Mouse (Mus musculus) small intestine, adult 2 months (tissue): ENCODE measurements around the gene 2310057N15Rik. TPM values are rescaled to one million over a fixed set of nuclear protein-coding genes. Genes with fewer than 3 reads are reported as not detected.
"Not testable (repeated sequence)": the region's sequence is repeated elsewhere in the genome, so short reads cannot be mapped to it uniquely, and the experiment has no call there.

ENCODE experiments used
- H3K27ac ChIP-seq: fragments of 200-500 bp; 2 replicates; pipeline ENCODE4 v1.5.1; 2012; ENCODE audit warnings: low read depth, low read length, control low read depth, inconsistent platforms; ENCODE audit not compliant: insufficient read depth
- H3K27me3 ChIP-seq: fragments of 200-500 bp; 2 replicates; pipeline ENCODE4 v1.6.1; 2012; ENCODE audit warnings: mild to moderate bottlenecking, moderate library complexity, low read length, inconsistent platforms; ENCODE audit not compliant: control insufficient read depth, insufficient read depth
- H3K36me3 ChIP-seq: fragments of 200-500 bp; 2 replicates; pipeline ENCODE4 v1.6.1; 2012; ENCODE audit warnings: mild to moderate bottlenecking, low read length, control low read depth, inconsistent platforms; ENCODE audit not compliant: control insufficient read depth, insufficient read depth
- H3K4me1 ChIP-seq: fragments of 200-500 bp; 2 replicates; pipeline ENCODE4 v1.6.1; 2012; ENCODE audit warnings: low read length, inconsistent platforms, mixed read lengths; ENCODE audit not compliant: control insufficient read depth, insufficient read depth, insufficient read length
- H3K4me3 ChIP-seq: fragments of 200-500 bp; 2 replicates; pipeline ENCODE4 v1.5.1; 2012; ENCODE audit warnings: low read depth, mild to moderate bottlenecking, control low read depth, inconsistent platforms, low read length, moderate library complexity
- CTCF ChIP-seq: fragments of 200-500 bp; IDR thresholded peaks from 2 replicates; pipeline ENCODE4 v1.5.1; 2012; ENCODE audit warnings: low read depth, mild to moderate bottlenecking, control low read depth, inconsistent platforms, low read length, moderate library complexity, mixed read lengths; ENCODE audit not compliant: insufficient replicate concordance, insufficient read length; ENCODE audit errors: extremely low read depth
- POLR2A ChIP-seq: fragments of 200-500 bp; IDR thresholded peaks from 2 replicates; pipeline ENCODE4 v1.6.1; 2012; ENCODE audit warnings: low read depth, mild to moderate bottlenecking, control low read depth, inconsistent platforms, low read length, moderate library complexity
- WGBS: fragments of 180-500 bp; shearing (Covaris S2); methylation state at CpG from one replicate; pipeline ENCODE4 v1.1.7; 2018; 5-methylcytosine and 5-hydroxymethylcytosine counted together
- polyA plus RNA-seq: library from polyadenylated mRNA; depleted of rRNA; stranded (reverse); fragments of >200 nt; gene quantifications from 2 replicates; pipeline ENCODE4 v1.2.3, GENCODE M21; 2012; rRNA removed

2310057N15Rik gene
- polyA plus RNA-seq = not detected in 2 replicates

- no peak within 1 kb of the TSS for H3K4me3 ChIP-seq
- no peak within 1 kb of the TSS for H3K27ac ChIP-seq
- WGBS = 82% methylated on average over 2 of the region's 2 CpGs
- TF ChIP-seq POLR2A = no peak
- no peak for TF ChIP-seq CTCF
- no peaks in the 10 kb centered on the region for H3K36me3 ChIP-seq
- no peaks in the 10 kb centered on the region for H3K4me1 ChIP-seq
- H3K27me3 ChIP-seq = no peaks in the 10 kb centered on the region
These were observed at the start of gene 2310057N15Rik for GRCm38 (mm10) chr16:88774106-88774505. 2310057N15Rik (minus strand) TSS chr16:88774206.

GRCm38 (mm10) chr16:88823736-88824135, 49.7 kb upstream of the 2310057N15Rik start:
- Histone ChIP-seq H3K27me3 (no peaks in the 10 kb centered on the region), H3K4me3 (no peak overlapping the region), H3K4me1 (no peaks in the 10 kb centered on the region), H3K36me3 (no peaks in the 10 kb centered on the region), H3K27ac (no peak overlapping the region)
- TF ChIP-seq CTCF (no peak), POLR2A (no peak)
- WGBS = 77% methylated on average over 3 of the region's 3 CpGs

DNA sequence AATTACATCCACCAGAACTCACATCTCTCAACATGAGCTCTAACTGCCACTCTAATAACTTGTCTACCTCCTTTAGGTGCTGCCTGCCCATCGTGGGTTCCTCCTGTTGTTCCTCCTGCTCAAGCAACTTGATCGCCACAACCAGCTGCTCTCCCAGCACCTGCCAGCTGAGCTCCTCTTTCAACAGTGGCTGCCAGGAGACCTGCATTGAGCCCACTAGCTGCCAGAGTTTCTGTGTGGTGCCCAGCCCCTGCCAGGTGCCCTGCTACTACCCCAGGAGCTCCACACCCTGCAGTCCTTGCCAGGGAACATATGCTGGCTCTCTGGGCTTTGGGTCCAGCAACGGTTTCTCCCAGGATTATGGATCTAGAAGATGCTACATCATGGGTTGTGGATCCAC, 46.1 kb upstream of the 2310057N15Rik start, which contains the start of gene Krtap15:
Krtap15 (plus strand) TSS at position 150 of the 400 bp plus-strand sequence.
- Histone ChIP-seq H3K27ac (no peak within 1 kb of the TSS), H3K36me3 (no peaks in the 10 kb centered on the region), H3K27me3 (no peaks in the 10 kb centered on the region), H3K4me3 (no peak within 1 kb of the TSS), H3K4me1 (no peaks in the 10 kb centered on the region)
- WGBS = 68% methylated on average over 3 of the region's 3 CpGs
- TF ChIP-seq CTCF (no peak), POLR2A (no peak)

GRCm38 (mm10) chr16:88811827-88812226, 37.8 kb upstream of the 2310057N15Rik start, which contains the start of gene Gm20741:
Gm20741 (minus strand) TSS chr16:88812220.
- Histone ChIP-seq H3K4me1 (no peaks in the 10 kb centered on the region), H3K4me3 (no peak within 1 kb of the TSS), H3K36me3 (no peaks in the 10 kb centered on the region), H3K27me3 (no peaks in the 10 kb centered on the region), H3K27ac (no peak within 1 kb of the TSS)
- WGBS = 85% methylated on average over 2 of the region's 2 CpGs
- TF ChIP-seq POLR2A (no peak), CTCF (no peak)

DNA sequence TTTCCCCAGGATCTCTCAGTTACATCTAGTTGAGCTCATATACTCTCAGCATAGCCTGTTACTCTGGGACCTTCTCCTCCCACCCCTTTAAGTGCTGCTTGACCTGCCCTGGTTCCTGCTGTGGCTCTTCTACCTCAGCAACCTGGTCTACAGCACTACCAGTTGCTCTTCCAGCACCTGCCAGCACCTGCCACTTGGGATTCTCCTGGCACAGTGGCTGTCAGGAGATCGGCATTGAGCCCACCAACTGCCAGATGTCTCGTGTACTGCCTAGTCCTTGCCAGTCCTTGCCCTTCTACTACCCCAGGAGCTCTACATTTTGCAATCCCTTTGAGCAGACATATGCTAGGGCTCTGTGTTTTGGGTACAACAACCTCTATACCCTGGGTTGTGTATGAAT, 12.8 kb upstream of the 2310057N15Rik start:
- WGBS = 71% methylated on average over 2 of the region's 2 CpGs
- no peak for TF ChIP-seq POLR2A
- no peaks in the 10 kb centered on the region for H3K36me3 ChIP-seq
- H3K27ac ChIP-seq = no peak overlapping the region
- no peaks in the 10 kb centered on the region for H3K4me1 ChIP-seq
- no peaks in the 10 kb centered on the region for H3K27me3 ChIP-seq
- no peak overlapping the region for H3K4me3 ChIP-seq

DNA sequence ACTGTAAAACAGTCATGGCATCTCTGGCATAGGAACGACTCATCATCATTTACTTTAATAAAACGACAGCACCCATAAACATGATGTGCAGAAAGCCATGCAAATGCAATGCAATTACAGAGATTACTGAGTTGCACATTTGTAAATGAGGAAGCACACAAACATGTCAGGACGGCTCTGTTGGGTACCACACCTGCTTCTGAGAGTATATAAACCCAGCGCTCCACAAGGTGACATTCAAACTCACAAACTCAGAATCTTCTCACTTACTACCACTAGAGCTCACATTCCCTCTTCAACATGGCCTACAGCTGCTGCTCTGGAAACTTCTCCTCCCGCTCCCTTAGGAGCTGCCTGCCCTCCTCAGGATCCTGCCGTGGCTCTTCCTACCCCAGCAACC, 3.6 kb upstream of the 2310057N15Rik start, which contains the start of gene Gm5965:
Gm5965 (plus strand) TSS at position 301 of the 400 bp plus-strand sequence.
- Histone ChIP-seq H3K36me3 (no peaks in the 10 kb centered on the region), H3K27me3 (no peaks in the 10 kb centered on the region), H3K4me3 (no peak within 1 kb of the TSS), H3K27ac (no peak within 1 kb of the TSS), H3K4me1 (no peaks in the 10 kb centered on the region)
- TF ChIP-seq POLR2A (no peak), CTCF (no peak)
- 85% methylated on average over 6 of the region's 6 CpGs for WGBS

DNA sequence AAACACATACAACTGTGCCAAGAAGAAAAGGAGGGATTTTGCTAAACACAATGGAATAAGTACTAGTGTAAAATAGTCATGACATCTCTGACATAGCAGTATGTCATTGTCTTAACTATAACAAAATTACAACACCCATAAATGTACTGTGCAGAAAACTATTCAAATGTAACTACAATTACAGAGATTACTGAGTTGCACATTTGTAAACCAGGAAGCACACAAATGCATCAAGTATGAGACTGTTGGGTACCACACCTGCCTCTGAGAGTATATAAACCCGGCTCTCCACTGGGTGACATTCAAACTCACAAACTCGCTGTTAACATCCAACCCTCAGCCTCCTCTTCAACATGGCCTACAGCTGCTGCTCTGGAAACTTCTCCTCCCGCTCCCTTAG, 15.5 kb downstream of the 2310057N15Rik start, which contains the start of gene 2310034C09Rik:
2310034C09Rik (plus strand) TSS at position 301 of the 400 bp plus-strand sequence.
- not testable (repeated sequence) for H3K36me3 ChIP-seq, H3K4me1 ChIP-seq, H3K27me3 ChIP-seq, H3K4me3 ChIP-seq, H3K27ac ChIP-seq
- 88% methylated on average over 3 of the region's 3 CpGs for WGBS

DNA sequence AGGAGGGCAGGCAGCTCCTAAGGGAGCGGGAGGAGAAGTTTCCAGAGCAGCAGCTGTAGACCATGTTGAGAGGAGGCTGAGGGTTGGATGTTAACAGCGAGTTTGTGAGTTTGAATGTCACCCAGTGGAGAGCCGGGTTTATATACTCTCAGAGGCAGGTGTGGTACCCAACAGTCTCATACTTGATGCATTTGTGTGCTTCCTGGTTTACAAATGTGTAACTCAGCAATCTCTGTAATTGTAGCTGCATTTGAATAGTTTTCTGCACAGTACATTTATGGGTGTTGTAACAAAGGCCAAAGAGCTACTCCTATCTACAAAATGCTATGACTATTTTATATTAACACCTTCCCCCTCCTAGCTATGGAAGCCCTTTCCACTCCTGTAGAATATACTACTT, 22.5 kb downstream of the 2310057N15Rik start, which contains the start of gene Krtap13:
Krtap13 (minus strand) TSS at position 101 of the 400 bp plus-strand sequence.
- WGBS = 67% methylated on average over 3 of the region's 3 CpGs
- not testable (repeated sequence) for H3K27me3 ChIP-seq, H3K4me3 ChIP-seq, H3K36me3 ChIP-seq, H3K4me1 ChIP-seq, H3K27ac ChIP-seq
